Mouse (Mus musculus): ENCODE data around the gene Kifap3. TPM values are rescaled to one million over a fixed set of nuclear protein-coding genes. Genes with fewer than 3 reads are reported as not detected.
A peak's percentile ranks its signal among the peaks of the same experiment; 100 is the strongest.

The Kifap3 gene
- total RNA-seq, 2 experiments from 2014 or later, result 191 to 199 TPM

DNA sequence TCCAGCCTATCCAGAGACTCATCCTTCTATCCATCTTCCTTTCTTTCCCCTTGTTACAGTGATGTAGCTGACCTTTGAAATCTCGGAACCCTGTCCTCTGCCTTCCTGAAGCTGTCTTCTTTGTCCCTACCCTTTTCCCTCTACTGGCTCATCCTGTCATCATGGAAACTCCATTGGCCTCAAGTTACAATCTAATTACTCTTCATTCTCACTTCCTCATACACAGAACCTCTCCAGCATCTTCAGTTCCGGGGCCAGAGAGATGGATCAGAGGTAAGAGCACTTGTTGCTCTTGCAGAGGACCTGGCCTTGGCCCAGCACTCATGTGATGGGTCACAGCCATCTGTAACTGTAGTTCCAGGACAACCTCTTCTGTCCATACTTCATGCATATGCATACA, 120.8 kb downstream of the Kifap3 start:
- intact Hi-C loops (cut with DNase I), result no loop called here
- Histone ChIP-seq H3K27ac (no peak overlapping the region), H3K4me3 (no peak overlapping the region)
- no peak for DNase-seq (ENCODE audit: extremely low spot score in 1 of 2, low spot score in 2 of 2)
- no peak for TF ChIP-seq CTCF (IDR thresholded peaks at IDR 0.05)

GRCm38 (mm10) chr1:163903411-163903810, 124.0 kb downstream of the Kifap3 start:
- intact Hi-C loops (cut with DNase I), result no loop called here
- no peak for TF ChIP-seq CTCF (IDR thresholded peaks at IDR 0.05)
- Histone ChIP-seq H3K27ac (no peak overlapping the region), H3K4me3 (no peak overlapping the region)
- DNase-seq (ENCODE audit: extremely low spot score in 1 of 2, low spot score in 2 of 2), result no peak

DNA sequence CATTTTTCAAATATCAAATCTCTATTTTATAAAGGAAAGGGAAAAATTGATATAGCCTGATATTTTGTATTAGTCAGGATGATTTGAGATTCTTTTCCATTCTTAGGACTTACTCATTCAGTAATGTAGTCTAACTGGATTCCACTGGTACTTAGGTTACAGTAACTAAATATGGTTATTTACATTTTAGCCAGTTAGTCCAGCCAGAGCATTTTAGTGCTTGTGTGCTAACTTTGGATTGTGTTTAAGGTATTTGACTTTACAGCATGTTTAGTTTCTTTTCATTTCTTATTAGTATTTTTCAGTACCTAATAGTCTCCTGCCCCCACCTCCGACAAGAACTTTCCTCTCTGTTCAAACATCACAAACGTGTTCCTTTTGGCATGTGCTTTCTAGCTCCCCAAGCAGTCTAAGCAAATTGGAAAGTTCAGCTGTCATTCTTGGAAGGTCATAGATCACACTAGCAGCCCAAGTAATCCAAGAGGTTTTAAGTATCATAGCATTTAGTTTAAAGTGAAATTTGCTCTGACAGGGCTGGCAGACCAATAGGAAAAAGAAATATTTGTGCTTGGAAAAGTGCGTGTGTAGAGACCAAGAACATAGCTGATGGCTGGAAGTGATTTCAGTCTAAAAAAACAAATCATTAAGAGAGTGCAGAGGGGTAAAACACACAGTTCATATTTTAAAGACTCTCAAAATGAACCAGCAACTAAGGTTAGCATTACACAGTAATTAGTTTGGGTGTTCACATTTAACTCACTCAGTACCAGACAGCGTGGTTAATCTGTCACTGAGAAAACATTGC, 127.8 kb downstream of the Kifap3 start:
- DNase-seq (ENCODE audit: extremely low spot score in 1 of 2, low spot score in 2 of 2), result no peak
- Histone ChIP-seq H3K4me3 (no peak overlapping the region), H3K27ac (no peak overlapping the region)
- intact Hi-C loops (cut with DNase I), result no loop called here
- TF ChIP-seq CTCF (IDR thresholded peaks at IDR 0.05), result no peak

DNA sequence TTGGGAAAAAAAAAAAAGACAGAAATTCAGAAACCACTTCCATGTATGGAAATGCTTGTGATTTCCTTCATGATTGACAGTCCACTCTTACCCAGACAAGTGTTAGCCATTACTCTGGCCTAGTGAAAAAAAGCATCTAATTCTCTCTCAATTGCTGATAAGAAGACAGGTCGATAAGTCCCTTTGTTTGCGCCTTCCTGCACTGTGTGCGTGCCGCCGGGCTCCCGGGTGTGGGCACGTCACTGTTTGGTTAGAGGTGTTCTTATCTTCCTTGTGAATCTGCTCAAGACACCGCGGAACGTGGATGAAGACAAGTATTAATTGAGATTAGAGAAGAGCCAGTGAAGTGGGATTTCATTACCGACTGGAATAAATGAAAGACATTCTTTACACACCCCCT, 129.0 kb downstream of the Kifap3 start:
- no peak for TF ChIP-seq CTCF (IDR thresholded peaks at IDR 0.05)
- intact Hi-C loops (cut with DNase I), result no loop called here
- no peak for DNase-seq (ENCODE audit: extremely low spot score in 1 of 2, low spot score in 2 of 2)
- Histone ChIP-seq H3K4me3 (no peak overlapping the region), H3K27ac (no peak overlapping the region)

DNA sequence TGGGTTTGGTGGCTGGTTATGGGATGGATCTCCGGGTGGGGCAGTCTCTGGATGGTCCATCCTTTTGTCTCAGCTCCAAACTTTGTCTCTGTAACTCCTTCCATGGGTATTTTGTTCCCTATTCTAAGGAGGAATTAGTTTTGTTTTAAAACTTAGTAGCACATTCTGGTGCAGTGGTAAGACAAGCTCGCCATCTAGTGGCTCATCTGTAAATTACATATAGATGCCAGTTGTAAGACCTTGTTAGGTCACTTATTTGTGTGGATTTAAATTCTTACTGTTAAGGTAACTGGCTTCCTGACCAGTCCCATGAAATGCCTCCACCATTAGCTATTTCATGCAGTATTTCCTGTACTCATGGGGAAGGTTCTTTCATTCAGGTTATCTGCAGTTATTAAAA, 131.0 kb downstream of the Kifap3 start:
- DNase-seq (ENCODE audit: extremely low spot score in 1 of 2, low spot score in 2 of 2), result no peak
- Histone ChIP-seq H3K27ac (no peak overlapping the region), H3K4me3 (no peak overlapping the region)
- intact Hi-C loops (cut with DNase I), result loop anchor here (1.0 to 5.0 kb wide), 3 partner anchors 76 to 818 kb away; no protein-coding TSS in a partner anchor
- TF ChIP-seq CTCF (IDR thresholded peaks at IDR 0.05), result peak; percentile 79

DNA sequence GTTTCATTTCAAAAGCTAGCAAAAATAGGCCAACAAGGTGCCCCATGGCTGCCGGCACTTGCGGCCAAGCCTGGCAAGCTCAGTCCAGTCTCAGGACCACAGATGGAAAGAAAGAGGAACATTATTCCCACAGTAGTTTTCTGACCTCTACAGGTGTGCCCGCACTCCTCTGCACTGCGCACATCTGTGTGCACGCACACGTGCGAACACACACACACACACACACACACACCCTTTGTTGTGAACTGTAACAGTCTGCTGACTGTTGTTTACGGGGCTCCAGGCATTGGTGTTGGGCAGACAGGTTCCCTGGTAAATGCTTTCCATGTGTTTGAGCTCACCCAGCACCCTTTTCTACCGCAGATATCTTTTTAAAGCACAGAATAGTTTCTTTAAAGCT, 131.4 kb downstream of the Kifap3 start:
- H3K4me3 ChIP-seq, result no peak overlapping the region
- TF ChIP-seq CTCF (IDR thresholded peaks at IDR 0.05), result no peak
- no peak for DNase-seq (ENCODE audit: extremely low spot score in 1 of 2, low spot score in 2 of 2)
- no peak overlapping the region for H3K27ac ChIP-seq
- intact Hi-C loops (cut with DNase I), result loop anchor here (1.0 to 5.0 kb wide), 3 partner anchors 76 to 818 kb away; no protein-coding TSS in a partner anchor

DNA sequence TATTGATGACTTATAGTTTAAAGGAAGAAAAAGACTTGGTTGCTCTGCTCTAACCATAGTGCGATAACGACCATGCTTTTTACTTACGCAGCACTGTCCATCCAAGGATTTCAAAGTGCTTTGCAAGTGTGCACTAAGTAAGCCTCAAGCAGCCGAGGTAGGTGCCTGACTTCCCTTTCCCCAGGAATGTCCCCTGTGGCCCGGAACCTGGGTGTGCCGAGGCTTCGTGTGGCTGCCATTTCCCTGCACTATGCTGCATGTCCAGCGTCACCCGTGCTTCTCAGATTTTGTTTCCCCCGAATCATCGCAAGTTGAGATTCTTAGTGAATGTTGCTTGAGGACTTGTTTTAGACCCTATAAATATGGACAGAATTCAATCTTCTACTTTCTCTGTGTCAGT, 132.6 kb downstream of the Kifap3 start:
- intact Hi-C loops (cut with DNase I), result loop anchor here (2.0 to 5.0 kb wide), 2 partner anchors 77 to 820 kb away; no protein-coding TSS in a partner anchor
- no peak overlapping the region for H3K4me3 ChIP-seq
- no peak for TF ChIP-seq CTCF (IDR thresholded peaks at IDR 0.05)
- DNase-seq (ENCODE audit: extremely low spot score in 1 of 2, low spot score in 2 of 2), result no peak
- no peak overlapping the region for H3K27ac ChIP-seq

- Histone ChIP-seq H3K4me3 (no peak overlapping the region), H3K27ac (no peak overlapping the region)
- intact Hi-C loops (cut with DNase I), result no loop called here
- no peak for DNase-seq (ENCODE audit: extremely low spot score in 1 of 2, low spot score in 2 of 2)
- no peak for TF ChIP-seq CTCF (IDR thresholded peaks at IDR 0.05)
These were observed 138.2 kb downstream of the Kifap3 start for GRCm38 (mm10) chr1:163917349-163918160.

DNA sequence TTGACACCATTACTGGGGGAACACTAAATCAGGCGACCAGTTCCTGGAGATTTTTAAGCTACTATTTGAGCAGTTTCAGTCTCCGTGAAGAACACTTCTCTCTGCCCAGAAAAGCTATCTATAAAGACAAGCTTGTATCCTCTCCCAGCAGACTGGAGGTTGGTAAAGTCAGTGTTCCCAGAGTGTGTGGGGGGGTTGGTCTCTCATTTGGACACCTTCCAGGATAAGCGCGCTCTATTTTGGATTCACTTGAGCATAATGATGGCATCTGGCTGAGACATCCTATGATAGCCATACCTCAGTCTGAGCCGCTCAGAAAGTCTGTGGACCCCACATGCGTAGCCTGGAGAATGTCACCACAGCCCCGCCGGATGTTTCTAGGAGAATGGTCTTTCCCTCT, 144.7 kb downstream of the Kifap3 start:
- DNase-seq (ENCODE audit: extremely low spot score in 1 of 2, low spot score in 2 of 2), result no peak
- intact Hi-C loops (cut with DNase I), result loop anchor here (5.0 kb wide), 1 partner anchor 1187 kb away; no protein-coding TSS in a partner anchor
- no peak for TF ChIP-seq CTCF (IDR thresholded peaks at IDR 0.05)

DNA sequence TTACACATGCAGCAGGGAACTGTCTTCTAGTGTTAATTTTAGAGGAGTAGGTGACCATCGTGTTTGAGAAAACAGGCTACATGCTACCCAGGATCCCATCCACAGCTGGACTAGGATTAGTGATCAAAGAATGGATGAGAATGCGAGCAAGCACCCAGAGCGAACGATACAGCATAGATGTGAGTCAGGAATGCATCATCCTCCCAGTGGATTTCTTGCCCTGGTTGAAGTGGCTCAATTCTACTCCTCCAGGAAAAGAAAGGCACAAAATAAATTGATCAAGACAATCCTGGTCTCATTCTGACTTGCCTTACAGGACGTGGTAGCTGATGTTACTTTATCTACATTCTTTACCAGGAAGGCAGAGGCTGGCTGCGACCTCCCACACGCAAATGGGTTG, 149.5 kb downstream of the Kifap3 start, which contains the start of gene Scyl3:
Gene Scyl3, plus strand, starts transcription at position 255 of the 400 bp plus-strand sequence.
- intact Hi-C loops (cut with DNase I), result loop anchor here (2.0 kb wide), 1 partner anchor 66 kb away; the partner anchor contains the start of genes BC055324 and Mettl18
- no peak for DNase-seq (ENCODE audit: extremely low spot score in 1 of 2, low spot score in 2 of 2)
- Histone ChIP-seq H3K4me3 (peak within 1 kb of the TSS; percentile 89), H3K27ac (peak within 1 kb of the TSS; percentile 95)
- TF ChIP-seq CTCF (IDR thresholded peaks at IDR 0.05), result no peak

More for the DNA sequence above, 144.7 kb downstream of the Kifap3 start:
- Histone ChIP-seq H3K4me3 (no peak overlapping the region), H3K27ac (peak overlapping the region; percentile 50)

- no peak for TF ChIP-seq CTCF (IDR thresholded peaks at IDR 0.05)
- intact Hi-C loops (cut with DNase I), result loop anchor here (2.0 kb wide), 1 partner anchor 65 kb away; the partner anchor contains the start of genes BC055324 and Mettl18
- H3K27ac ChIP-seq, result peak overlapping the region; percentile 95
- DNase-seq (ENCODE audit: extremely low spot score in 1 of 2, low spot score in 2 of 2), result peak; percentile 85 to 86
- peak overlapping the region; percentile 89 for H3K4me3 ChIP-seq
These were observed 150.5 kb downstream of the Kifap3 start for GRCm38 (mm10) chr1:163929636-163930457.
